Mouse (Mus musculus) urinary bladder, postnatal 25 days (tissue): Measurements from ENCODE around the gene Gm29094.
"Not testable (repeated sequence)": the region's sequence is repeated elsewhere in the genome, so short reads cannot be mapped to it uniquely, and the experiment has no call there.

Experiments used
- DNase-seq: peaks from one replicate; pipeline ENCODE4 v3.0.0; 2022; ENCODE audit warnings: low spot score

Gene Gm29094

DNA sequence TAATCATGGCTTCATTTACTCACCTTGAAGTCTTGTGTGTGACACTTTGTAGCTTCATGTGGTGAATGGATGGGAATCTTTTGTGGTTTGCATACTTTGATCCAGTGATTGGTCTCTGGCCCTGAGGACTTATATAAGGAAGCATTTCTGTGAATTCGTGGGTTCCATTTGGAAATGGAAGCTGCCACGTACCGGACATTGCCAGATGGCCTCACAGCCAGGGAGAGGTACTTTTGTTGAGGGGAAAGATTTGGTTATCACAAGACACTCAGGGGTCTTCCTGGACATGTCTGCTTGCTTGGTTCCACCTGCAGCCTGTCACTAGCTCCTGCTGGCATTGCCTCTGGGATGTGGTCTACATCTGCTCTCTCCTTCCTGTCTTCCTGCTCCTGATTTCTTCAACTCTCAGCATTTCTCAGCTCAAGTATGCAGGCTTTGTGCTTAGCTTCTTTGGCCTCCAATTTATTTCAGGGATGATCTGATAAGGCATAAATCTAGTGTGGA, 41.4 kb downstream of the Gm29094 start:
- DNase-seq, result not testable (repeated sequence)

DNA sequence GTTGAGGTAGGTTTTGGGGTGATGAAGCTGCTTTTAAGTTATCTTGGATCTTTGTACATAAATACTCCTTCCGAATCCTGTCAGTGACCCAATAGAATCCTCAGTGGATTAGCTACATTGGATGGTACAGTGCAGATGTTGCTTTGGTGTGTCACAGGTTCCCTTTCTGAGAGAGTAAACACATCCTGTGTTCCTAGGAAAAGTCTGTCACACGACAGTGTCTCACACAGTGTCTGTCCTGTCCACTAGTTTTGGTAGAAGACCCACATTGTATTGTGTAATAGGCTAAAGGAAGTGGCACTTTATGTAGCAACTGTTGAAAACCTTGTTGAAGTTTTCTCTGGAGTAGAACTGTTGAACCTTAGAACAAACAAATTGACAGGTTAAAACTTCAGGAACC, 54.2 kb downstream of the Gm29094 start:
- no peak for DNase-seq

DNA sequence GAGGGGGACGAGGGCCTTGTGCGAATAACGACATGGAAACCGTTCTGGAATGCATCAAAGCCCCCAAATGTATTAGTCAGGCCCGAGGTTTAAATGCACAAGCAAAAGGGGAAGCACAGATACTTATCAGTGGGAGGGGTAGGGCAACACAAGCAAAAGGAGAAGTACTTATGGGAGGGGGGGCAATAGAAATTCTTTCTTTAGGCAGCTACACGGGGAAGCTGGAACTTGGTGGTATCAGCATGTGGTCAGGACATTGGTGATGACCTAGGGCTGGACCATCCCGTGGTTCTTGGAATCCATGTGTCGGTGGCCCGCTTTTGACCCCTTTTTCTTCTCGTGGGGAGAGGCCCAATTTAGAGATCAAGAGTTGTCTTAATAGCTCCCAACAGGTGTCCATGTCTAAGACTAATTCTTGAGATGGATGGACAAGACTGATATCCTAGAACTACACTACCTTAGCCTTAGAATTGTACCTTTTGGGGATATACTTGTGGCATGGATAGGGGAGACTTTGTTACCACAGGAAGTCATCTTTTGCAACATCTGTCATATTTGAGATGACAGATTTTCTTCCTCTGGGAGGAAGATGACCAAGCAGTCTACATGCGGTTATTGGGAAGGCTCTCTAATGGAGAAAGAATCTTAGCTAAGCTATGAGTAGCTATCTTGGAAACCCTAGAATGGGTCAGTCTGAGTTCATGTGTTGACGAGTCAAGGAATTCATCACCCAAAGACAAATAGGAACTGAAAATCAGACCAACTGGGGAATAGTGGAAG, 57.6 kb downstream of the Gm29094 start:
- DNase-seq, result no peak

DNA sequence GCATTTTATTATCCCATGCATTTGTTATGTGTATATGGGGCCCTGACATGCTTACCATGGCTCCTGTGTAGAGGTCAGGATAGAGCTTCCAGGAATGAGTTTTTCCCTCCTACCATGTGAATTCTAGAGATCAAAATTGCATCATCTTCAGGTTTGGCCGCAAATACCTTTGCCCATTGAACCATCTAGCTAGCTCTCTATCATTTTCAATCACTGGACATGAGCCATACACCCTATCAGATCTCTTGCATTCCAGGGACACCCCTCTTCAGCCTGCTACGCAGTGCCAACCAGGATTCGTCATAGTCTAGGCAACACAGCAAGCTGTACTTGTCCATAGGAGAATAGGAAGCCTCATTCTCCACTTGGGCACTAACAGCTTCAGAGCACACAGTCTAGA, 64.8 kb downstream of the Gm29094 start:
- DNase-seq, result no peak

DNA sequence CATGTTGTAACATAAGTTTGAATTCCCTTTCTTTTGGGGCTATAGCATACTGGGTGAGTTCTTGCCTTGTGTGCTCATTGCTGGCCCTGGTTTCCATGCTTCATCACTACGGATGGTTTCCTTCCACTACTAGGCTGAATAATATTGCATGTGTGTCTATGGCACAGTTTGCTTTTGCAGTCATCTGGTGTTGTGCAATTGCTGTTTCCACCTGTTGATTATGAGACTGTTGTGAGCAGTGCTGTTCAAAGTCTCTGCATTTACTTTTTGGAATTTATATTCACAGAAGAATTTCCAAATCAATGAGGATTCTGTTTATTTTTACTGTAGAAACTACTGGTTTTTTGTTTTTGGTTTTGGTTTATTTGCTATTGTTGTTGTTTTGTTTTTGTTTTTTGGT, 65.4 kb downstream of the Gm29094 start:
- no peak for DNase-seq
